ENCODE assay signal across 1 mouse cellular context in the genomic region with DNA sequence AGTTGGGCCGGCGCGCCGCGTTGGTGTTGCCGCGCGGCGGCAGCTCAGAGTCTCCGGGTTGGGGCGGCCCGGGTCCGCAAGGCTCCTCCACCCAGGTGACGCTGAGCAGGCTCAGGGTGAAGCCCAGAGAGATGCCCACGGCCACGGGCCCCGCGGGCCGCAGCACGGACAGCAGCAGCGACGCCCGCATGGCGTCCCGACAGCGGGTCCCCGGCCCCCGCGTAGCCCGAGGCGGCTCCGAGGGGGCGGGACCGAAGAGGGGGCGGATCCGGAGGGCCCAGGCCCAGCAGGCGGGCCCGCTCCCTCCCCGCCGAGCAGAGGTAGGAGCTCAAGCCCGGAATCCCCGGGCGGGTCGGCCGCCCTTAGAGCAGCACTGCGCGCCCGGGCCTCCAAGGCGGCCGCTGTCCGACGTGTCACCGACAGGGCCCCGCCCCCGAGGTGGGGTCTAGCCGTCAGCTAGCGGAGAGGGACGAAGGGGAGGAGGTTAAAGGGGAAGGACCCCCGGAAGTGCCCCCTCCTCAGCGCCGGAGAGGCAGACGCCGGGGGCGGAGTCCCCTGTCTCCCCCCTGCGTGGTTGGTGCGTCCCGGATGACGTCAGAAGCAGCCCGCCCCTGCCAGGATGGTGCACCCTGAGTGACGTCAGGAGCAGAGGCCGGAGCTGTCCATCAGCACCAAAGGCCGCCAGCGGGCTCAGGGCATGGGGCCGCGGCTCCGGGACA.
TF ChIP-seq lines count a peak whose summit lies in the region.

A gene (minus strand): TSS at position 392 of the 719 bp plus-strand sequence.
A gene (plus strand): TSS at position 617 of the 719 bp plus-strand sequence.

TF ChIP-seq in MEL, 35 proteins besides CTCF, POLR2A, EP300 and RAD21 (continued from another document):
- 0 out of 2 replicates have a peak, but pooled peaks have one; percentile 27 for TF ChIP-seq TBP (IDR thresholded peaks at IDR 0.05; ENCODE audit: low read depth, low read length)
- TF ChIP-seq E2F4 (IDR thresholded peaks at IDR 0.05; ENCODE audit: borderline replicate concordance, low read depth, low read length), result no peak
- TF ChIP-seq GABPA (IDR thresholded peaks at IDR 0.05; ENCODE audit: low read depth, low read length), result peak; percentile 75; the same call in 1 of the 2 replicates
- TF ChIP-seq MYC (IDR thresholded peaks at IDR 0.05; ENCODE audit: low read depth, low read length), result no peak
- TF ChIP-seq POLR2AphosphoS5 (IDR thresholded peaks at IDR 0.05; ENCODE audit: borderline replicate concordance, low read depth, low read length), result no peak
- TF ChIP-seq MYB (IDR thresholded peaks at IDR 0.05; ENCODE audit: low read depth, low read length), result no peak
- peak; percentile 17; the same call in 1 of the 2 replicates for TF ChIP-seq MAX (IDR thresholded peaks at IDR 0.05; ENCODE audit: low read length)
- TF ChIP-seq UBTF (IDR thresholded peaks at IDR 0.05; ENCODE audit: borderline replicate concordance, insufficient read depth, low read depth, low read length), result no peak
- no peak for TF ChIP-seq ZNF384 (IDR thresholded peaks at IDR 0.05; ENCODE audit: low read depth, low read length)
- TF ChIP-seq ZC3H11A (IDR thresholded peaks at IDR 0.05; ENCODE audit: low read depth, low read length), result no peak
- no peak for TF ChIP-seq TAL1 (IDR thresholded peaks at IDR 0.05; ENCODE audit: low read length)
- no peak for TF ChIP-seq ZKSCAN1 (IDR thresholded peaks at IDR 0.05; ENCODE audit: low read depth, low read length)
